Mouse (Mus musculus): Measurements from ENCODE around the gene Hcrt.
"Not testable (repeated sequence)": the region's sequence is repeated elsewhere in the genome, so short reads cannot be mapped to it uniquely, and the experiment has no call there.

Hcrt gene

DNA sequence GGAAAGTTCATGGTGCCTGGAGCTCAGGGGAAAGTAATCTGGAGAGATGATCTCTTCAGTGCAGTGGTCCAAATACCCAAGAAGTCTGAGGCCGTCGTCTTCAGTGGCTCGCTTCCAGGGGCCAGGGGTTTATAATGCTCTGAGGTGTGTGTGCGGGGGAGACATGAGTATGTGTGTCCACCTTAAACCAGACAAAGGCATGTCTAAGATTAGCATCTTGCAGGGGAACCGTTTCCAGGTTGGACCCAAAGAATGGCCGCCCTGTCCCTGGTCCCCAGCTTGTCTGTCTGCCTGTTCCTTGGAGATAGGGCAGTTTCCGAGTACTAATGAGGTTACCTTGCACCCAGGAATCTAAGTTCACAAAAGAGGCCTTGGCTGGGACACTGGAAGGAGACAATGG, at the start of gene Hcrt:
Hcrt (minus strand) TSS at position 101 of the 400 bp plus-strand sequence.
- DNase-seq (ENCODE audit: low spot score) = no peak

- DNase-seq (ENCODE audit: low spot score) = no peak
Observed at GRCm38 (mm10) chr11:100811132-100811531, 48.4 kb upstream of the Hcrt start.

DNA sequence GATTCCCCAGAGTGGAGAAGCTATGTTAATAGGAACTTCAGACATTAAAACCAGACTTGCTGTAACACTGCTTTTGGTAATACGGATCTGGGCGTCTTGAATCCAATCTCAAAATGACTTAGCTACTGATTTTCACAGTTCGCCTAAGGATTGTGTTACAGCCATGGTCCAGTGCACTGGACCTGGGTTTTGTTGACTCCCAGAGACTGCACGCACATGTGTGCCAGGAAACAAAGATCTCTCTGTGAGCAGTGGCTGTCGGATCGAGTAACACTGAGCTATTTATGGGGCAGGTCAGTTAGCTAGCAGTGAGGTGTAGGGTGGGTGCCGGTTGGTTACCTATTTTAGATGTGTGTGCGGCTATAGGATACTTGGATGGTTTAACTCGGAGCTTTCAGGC, 47.8 kb upstream of the Hcrt start:
- no peak for DNase-seq (ENCODE audit: low spot score)

DNA sequence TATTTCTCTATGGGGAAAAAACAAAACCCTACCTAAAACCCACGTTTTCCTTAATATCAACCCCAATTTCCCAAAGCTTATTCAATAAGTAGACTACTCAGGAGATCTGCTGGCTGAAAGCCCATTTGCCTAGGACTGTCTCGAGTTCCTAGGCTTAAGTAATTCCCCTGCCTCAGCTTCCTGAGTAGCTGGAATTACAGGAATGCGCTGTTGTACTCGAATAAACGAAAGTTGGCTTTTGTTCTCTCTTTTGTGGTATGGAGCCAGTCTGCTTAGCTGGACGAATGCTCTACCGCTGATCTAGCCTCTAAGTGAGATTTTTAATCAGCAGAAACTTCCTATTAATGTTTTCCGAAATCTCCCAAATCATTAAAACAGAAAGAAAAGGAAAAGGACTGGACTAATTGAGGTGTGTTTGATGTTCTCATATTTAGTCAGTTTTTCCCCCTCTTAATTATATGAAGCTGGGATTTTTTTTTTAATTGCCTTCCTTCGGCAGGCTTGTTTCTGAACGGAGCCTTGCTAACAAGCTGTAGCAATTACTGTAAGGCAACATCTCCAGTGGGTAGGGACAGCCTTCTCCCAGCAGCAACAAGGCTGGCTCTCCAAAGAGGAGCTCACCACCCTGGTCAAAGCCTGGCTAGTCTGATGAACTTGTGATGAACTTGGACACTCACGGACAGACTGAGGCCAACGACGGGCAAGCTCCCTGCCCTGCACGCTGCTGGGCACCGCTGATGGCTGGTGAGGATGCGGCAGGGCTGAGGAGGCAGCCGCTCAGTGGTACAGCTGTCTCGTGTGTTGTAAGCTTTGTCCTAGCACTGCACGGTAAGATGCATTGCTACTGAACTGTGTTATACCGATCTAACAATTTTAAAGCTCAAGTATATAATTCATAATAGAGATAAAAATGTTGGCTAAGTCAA, 43.9 kb upstream of the Hcrt start:
- DNase-seq (ENCODE audit: low spot score) = no peak

- no peak for DNase-seq (ENCODE audit: low spot score)
Observed at GRCm38 (mm10) chr11:100805535-100805934, 42.8 kb upstream of the Hcrt start.

DNA sequence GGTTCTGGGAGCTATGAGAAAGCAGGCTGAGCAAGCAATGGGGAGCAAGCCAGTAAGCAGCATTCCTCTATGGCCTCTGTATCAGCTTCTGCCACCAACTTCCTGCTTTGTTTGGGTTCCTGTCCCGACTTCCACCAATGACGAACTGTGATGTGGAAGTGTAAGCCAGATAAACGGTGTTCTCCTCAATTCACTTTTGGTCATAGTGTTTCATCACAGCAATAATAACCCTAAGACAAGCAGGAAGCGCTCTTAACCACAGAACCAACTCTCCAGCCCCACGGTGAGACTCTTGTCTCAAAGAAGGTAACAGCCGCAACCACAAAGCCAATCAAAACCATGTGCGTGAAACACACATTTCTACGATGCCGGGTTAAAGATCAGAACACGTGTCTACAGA, 41.7 kb upstream of the Hcrt start:
- DNase-seq (ENCODE audit: low spot score) = no peak

DNA sequence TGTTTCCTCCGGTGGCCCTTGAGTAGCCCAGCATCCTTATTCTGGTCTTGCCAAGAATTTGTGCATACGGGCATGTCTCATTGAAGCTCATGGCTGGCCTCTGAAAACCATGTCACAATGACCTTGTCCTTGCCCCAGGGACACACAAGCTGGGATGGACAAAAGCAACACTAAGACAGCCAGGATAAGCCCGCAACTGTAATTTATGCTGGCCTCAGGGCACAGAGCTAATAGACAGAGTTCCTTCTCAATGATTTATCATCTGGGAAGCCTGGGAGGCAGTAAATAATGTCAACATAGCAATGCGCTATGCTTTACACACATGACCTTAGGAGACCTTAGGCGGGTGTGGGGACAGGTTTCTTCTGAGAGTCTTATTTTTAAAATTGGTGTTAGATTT, 36.7 kb upstream of the Hcrt start:
- no peak for DNase-seq (ENCODE audit: low spot score)

DNA sequence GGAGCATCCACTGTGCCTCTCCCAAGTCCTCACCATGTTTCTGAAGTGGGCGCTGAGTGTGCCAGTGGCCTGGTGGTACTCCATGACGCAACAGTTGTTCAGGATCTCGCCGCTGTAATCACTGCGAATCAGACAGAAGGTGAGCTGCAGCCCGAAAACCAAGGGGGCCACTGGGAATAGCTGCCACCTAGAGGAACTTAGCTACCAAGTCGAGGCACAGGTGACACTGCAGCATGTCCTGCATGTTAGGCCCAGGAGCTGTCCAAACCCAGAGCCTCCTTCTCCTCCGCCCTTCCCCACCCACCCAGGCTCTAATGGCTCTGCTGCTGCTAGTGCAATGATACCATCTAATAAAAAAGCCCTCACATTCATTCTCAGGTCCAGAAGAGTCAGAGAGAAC, 33.9 kb upstream of the Hcrt start:
- no peak for DNase-seq (ENCODE audit: low spot score)

DNA sequence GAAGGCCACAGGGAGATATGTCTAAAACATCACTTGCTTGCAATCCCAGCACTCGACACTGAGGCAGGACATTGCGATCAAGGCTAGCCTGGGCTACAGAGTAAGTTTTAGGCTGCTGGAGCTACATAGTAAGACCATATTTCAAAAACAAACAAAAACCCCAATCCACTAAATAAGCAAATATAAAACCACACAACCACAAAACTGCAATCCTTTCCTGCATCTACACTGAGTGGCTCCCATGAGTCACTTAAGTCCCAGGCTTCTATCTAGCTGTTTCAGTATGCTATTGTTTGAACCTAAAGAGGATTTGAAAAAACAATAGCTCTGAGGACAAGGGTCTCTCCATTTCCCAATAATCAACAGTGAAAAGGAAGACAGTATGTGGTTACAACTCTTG, 32.7 kb upstream of the Hcrt start:
- DNase-seq (ENCODE audit: low spot score) = no peak

- DNase-seq (ENCODE audit: low spot score) = no peak
Observed at GRCm38 (mm10) chr11:100791457-100792049, 28.8 kb upstream of the Hcrt start.

DNA sequence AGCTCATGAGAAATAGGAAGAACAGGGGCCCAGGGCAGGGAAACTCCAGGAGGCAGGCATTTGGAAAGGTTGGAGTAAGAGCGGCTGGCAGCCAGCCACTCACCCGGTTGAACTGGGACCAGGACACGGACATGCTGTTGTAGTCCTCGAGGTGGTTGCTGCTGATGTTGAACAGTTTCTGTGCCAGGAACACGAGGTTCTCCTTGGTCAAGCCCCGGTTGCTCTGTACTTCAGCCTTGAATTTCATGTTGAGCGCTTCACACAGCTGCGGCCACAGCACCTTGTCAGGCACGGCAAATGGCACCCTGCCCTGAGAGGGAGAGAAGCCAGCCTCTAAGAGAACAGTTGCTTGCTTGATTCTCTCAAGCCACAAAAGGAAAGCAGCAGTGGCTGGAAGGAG, 27.9 kb upstream of the Hcrt start:
- DNase-seq (ENCODE audit: low spot score) = not testable (repeated sequence)

- no peak for DNase-seq (ENCODE audit: low spot score)
Observed at GRCm38 (mm10) chr11:100789702-100790101, 27.0 kb upstream of the Hcrt start.

- no peak for DNase-seq (ENCODE audit: low spot score)
Observed at GRCm38 (mm10) chr11:100785774-100786173, 23.0 kb upstream of the Hcrt start.

GRCm38 (mm10) chr11:100784286-100784685, 21.6 kb upstream of the Hcrt start:
- DNase-seq (ENCODE audit: low spot score) = no peak

DNA sequence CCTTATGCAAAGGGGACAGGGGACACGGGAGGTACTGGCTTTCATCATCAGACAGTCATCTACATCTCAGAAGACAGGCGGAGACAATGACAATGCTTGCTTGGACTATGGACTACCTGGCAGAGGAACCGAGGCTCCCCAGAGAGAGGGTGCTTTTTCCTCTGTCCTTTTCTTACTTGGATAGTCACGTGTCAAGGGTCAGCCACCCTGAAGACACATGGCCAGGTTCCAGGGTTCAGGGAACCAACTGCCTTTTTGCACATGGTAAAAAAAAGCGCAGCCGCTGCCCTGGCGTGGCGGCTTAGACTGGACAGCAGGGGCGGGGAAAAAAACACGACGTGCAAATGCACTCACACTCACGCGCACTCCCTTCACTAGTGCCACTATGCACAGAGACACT, 19.8 kb upstream of the Hcrt start:
- no peak for DNase-seq (ENCODE audit: low spot score)

DNA sequence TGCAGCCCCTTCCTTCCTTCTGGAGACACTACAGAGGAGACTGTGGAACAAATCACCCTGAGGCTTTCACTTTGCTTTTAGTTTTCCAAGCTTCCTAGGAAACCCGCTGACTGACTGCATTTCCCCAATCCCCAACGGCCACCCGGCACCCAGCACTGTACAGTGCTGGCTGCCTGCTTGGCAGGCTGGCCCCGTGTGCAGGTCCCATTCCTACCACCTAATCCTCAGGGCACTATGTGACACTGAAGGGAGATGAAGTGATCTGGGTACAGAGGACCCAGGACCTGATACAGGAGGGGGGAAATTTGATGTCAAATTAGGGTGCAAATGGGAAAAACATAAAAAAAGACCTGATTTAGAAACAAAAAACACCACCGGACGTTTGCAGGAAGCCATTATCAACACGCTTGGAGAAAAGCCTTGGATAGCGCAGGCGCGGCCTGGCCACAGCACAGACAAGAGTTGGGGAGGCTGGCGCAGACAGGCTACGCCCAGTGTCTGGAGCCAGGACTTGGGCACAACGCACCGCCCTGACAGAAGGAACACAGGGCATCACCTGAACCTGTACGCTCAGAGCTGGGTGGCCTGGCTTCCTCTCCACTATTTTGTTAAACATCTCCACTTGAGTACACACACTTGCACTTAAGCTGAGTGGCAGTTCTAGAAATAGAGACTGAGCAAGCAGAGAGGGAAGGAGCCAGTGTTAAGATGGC, 19.2 kb upstream of the Hcrt start:
- DNase-seq (ENCODE audit: low spot score) = no peak

DNA sequence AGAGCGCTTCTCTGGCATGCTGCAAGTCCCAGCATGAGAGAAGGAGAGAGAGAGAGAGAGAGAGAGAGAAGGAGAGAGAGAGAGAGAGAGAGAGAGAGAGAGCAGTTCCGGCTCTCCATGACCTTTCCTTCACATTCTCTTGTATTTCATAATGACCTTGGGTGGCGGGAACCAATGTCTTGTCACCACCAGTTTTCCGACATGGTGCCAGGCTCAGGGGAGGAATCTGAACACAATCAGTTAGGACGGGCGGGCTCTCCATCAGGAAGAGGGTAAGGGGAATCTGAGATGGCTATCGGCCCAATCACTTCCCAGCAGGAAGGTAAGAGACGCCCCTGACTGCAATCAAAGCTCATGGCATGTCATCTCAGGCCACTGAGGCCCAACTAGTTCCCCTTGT, 17.5 kb upstream of the Hcrt start:
- no peak for DNase-seq (ENCODE audit: low spot score)

- no peak for DNase-seq (ENCODE audit: low spot score)
Observed at GRCm38 (mm10) chr11:100778069-100778468, 15.3 kb upstream of the Hcrt start.

GRCm38 (mm10) chr11:100775921-100776320, 13.2 kb upstream of the Hcrt start:
- no peak for DNase-seq (ENCODE audit: low spot score)

- DNase-seq (ENCODE audit: low spot score) = no peak
Observed at GRCm38 (mm10) chr11:100774261-100774660, 11.5 kb upstream of the Hcrt start.

DNA sequence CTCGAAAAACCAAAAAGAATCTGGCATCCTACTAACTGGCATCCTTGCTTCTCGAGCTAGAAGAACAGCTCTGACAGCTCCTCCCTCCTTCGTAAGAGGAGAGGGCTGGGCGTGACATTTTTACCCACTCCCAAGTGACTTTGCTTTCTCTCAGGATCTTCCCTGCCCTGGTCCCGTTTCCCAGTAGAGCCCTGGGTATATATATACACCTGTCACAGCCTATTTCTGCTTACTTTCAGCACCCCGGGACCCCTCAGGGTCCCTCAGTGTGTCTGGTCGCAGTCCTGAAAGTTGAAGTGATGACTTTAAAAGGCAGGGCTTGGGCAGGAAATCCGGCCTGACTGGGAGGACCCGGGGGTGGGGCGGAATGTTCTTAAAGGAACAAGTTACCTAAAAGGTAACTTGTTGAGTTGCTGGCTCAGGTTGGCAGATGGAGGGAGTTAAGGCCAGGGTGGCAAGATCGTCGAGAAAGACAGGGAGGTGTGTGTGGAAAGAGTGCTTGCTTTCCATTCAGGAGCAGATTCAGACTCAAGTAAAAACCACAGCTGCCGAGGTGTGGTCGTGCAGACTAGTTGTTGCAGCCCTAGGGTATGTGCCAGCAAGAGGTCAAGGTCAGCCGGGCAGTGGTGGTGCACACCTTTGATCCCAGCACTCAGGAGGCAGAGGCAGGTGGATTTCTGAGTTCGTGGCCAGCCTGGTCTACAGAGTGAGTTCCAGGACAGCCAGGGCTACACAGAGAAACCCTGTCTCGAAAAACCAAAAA, 8.1 kb upstream of the Hcrt start, which contains the start of gene Ghdc:
Ghdc (minus strand) TSS at position 312 of the 763 bp plus-strand sequence.
- peak; percentile 82 for DNase-seq (ENCODE audit: low spot score)

- DNase-seq (ENCODE audit: low spot score) = no peak
Observed at GRCm38 (mm10) chr11:100769980-100770379, 7.2 kb upstream of the Hcrt start.

All from urinary bladder, postnatal 25 days (tissue).